Mouse (Mus musculus) MEL (cell line): ENCODE data around the gene Fbh1.

Experiments used
- CHD2 ChIP-seq: IDR thresholded peaks from 2 replicates; pipeline ENCODE4 v1.6.1; 2011; ENCODE audit warnings: low read length, improper control_type of control experiment
- EP300 ChIP-seq, 2 experiments: IDR thresholded peaks; 2 replicates each; pipeline ENCODE4 v1.6.1; 2011; ENCODE audit warnings: improper control_type of control experiment in 2 of 2, low read length in 2 of 2, low read depth in 1 of 2, mild to moderate bottlenecking in 1 of 2
- POLR2A ChIP-seq, 2 experiments: IDR thresholded peaks; 2 replicates each; pipeline ENCODE4 v1.6.1; 2011 to 2012; ENCODE audit warnings: low read length in 2 of 2, mild to moderate bottlenecking in 2 of 2, control low read depth in 1 of 2, improper control_type of control experiment in 1 of 2, low read depth in 1 of 2, moderate library complexity in 1 of 2; ENCODE audit not compliant: control insufficient read depth in 1 of 2, insufficient read depth in 1 of 2, poor library complexity in 1 of 2
- USF1 ChIP-seq: IDR thresholded peaks from 2 replicates; pipeline ENCODE4 v1.6.1; 2014; ENCODE audit warnings: low read depth, mild to moderate bottlenecking, inconsistent platforms, low read length, improper control_type of control experiment, moderate library complexity
- ZC3H11A ChIP-seq: IDR thresholded peaks from 2 replicates; pipeline ENCODE4 v1.6.1; 2012; ENCODE audit warnings: low read depth, mild to moderate bottlenecking, inconsistent platforms, low read length, improper control_type of control experiment

DNA sequence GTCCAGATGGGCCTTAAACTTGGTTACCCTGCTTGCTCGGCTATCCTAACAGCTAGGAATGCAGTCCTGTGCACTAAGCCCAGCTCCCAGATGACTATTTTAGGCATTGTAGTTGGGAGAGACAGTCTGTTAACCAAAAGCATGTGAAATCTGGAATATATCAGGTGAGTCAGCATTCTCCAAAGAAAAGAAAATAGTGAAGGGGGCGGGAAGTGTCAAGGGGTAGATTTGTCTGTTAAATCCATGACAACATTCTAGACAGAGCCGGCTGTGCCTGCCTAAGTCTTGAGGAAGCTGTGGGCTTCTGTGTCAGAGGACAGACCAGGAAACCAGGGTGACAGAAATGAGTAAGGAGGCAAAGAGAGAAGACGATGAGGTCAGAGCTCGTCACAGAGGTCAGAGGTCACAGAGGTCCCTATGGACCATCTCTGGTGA is 20.6 kb upstream of the Fbh1 start:
- TF ChIP-seq POLR2A (IDR thresholded peaks at IDR 0.05; ENCODE audit: control insufficient read depth in 1 of 2, insufficient read depth in 1 of 2, low read depth in 1 of 2, low read length in 2 of 2, poor library complexity in 1 of 2) (no peak), EP300 (IDR thresholded peaks at IDR 0.05; ENCODE audit: low read depth in 1 of 2, low read length in 2 of 2) (no peak), CHD2 (no peak), USF1 (no peak), ZC3H11A (no peak)
